Mouse (Mus musculus): Measurements from ENCODE around the gene Edn1. TPM values are rescaled to one million over a fixed set of nuclear protein-coding genes. Genes with fewer than 3 reads are reported as not detected.

The Edn1 gene
- polyA plus RNA-seq, 1 experiment from 2014 or later: 10.6 TPM

- Histone ChIP-seq H3K36me3 (ENCODE audit: insufficient read depth, low read length) (no peaks in the 10 kb centered on the region), H3K4me1 (ENCODE audit: insufficient read depth, low read depth, low read length) (no peaks in the 10 kb centered on the region), H3K4me3 (ENCODE audit: low read depth, low read length) (no peak overlapping the region), H3K9ac (replicated peaks; ENCODE audit: low read depth) (no peak overlapping the region), H3K9me3 (ENCODE audit: low read length) (no peaks in the 10 kb centered on the region), H3K4me2 (replicated peaks; ENCODE audit: low read depth, low read length) (no peak overlapping the region), H3K27ac (ENCODE audit: low read length) (no peak overlapping the region), H3K27me3 (replicated peaks; ENCODE audit: insufficient read depth, low read length) (no peaks in the 10 kb centered on the region)
- no peak for TF ChIP-seq EP300 (IDR thresholded peaks at IDR 0.05)
- TF ChIP-seq CTCF (IDR thresholded peaks at IDR 0.05): no peak
- ATAC-seq (no peak), DNase-seq (ENCODE audit: low spot score) (no peak)
- WGBS: 73% methylated on average over 9 of the region's 9 CpGs
These were observed 24.4 kb upstream of the Edn1 start for GRCm38 (mm10) chr13:42276774-42277454.

DNA sequence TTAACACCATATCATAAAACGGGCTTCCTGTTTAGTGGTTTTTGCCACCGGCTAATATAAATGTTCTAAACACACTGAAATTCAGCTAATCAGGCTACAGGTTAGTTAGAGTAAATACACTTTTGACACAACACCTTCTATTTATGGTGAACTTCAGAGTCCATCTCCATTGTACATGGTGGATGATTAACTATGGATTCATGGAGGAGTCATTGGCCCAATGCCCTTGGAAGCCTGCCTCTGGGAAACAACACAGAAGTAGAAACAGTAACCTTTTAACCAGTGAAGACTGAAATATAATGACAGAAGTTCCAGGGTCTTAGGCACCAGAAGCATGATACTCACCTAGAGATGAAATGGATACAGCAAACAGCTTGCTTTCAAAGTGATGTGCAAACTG lies 23.5 kb upstream of the Edn1 start:
- H3K4me3 ChIP-seq (ENCODE audit: low read depth, low read length): no peak overlapping the region
- H3K4me2 ChIP-seq (replicated peaks; ENCODE audit: low read depth, low read length): no peak overlapping the region
- no peak overlapping the region for H3K27ac ChIP-seq (ENCODE audit: low read length)
- DNase-seq (ENCODE audit: low spot score) (no peak), ATAC-seq (no peak)
- 82% methylated on average over 2 of the region's 2 CpGs for whole genome bisulfite sequencing
- H3K4me1 ChIP-seq (ENCODE audit: insufficient read depth, low read depth, low read length): no peaks in the 10 kb centered on the region
- TF ChIP-seq EP300 (IDR thresholded peaks at IDR 0.05): no peak
- no peak for TF ChIP-seq CTCF (IDR thresholded peaks at IDR 0.05)
- H3K9me3 ChIP-seq (ENCODE audit: low read length): no peaks in the 10 kb centered on the region
- H3K36me3 ChIP-seq (ENCODE audit: insufficient read depth, low read length): no peaks in the 10 kb centered on the region
- no peaks in the 10 kb centered on the region for H3K27me3 ChIP-seq (replicated peaks; ENCODE audit: insufficient read depth, low read length)
- no peak overlapping the region for H3K9ac ChIP-seq (replicated peaks; ENCODE audit: low read depth)

GRCm38 (mm10) chr13:42285896-42286295 lies 15.4 kb upstream of the Edn1 start:
- H3K4me1 ChIP-seq (ENCODE audit: insufficient read depth, low read depth, low read length): no peaks in the 10 kb centered on the region
- no peak overlapping the region for H3K9ac ChIP-seq (replicated peaks; ENCODE audit: low read depth)
- no peak overlapping the region for H3K4me2 ChIP-seq (replicated peaks; ENCODE audit: low read depth, low read length)
- no peaks in the 10 kb centered on the region for H3K36me3 ChIP-seq (ENCODE audit: insufficient read depth, low read length)
- ATAC-seq: no peak
- H3K27me3 ChIP-seq (replicated peaks; ENCODE audit: insufficient read depth, low read length): no peaks in the 10 kb centered on the region
- no peak for DNase-seq (ENCODE audit: low spot score)
- 65% methylated on average over 3 of the region's 3 CpGs for WGBS
- H3K9me3 ChIP-seq (ENCODE audit: low read length): no peaks in the 10 kb centered on the region
- TF ChIP-seq EP300 (IDR thresholded peaks at IDR 0.05) (no peak), CTCF (IDR thresholded peaks at IDR 0.05) (no peak)
- no peak overlapping the region for H3K27ac ChIP-seq (ENCODE audit: low read length)
- no peak overlapping the region for H3K4me3 ChIP-seq (ENCODE audit: low read depth, low read length)

GRCm38 (mm10) chr13:42286768-42287167 lies 14.5 kb upstream of the Edn1 start:
- Histone ChIP-seq H3K4me3 (ENCODE audit: low read depth, low read length) (no peak overlapping the region), H3K27ac (ENCODE audit: low read length) (no peak overlapping the region), H3K9ac (replicated peaks; ENCODE audit: low read depth) (no peak overlapping the region), H3K4me2 (replicated peaks; ENCODE audit: low read depth, low read length) (no peak overlapping the region), H3K27me3 (replicated peaks; ENCODE audit: insufficient read depth, low read length) (no peaks in the 10 kb centered on the region), H3K4me1 (ENCODE audit: insufficient read depth, low read depth, low read length) (no peaks in the 10 kb centered on the region), H3K36me3 (ENCODE audit: insufficient read depth, low read length) (no peaks in the 10 kb centered on the region), H3K9me3 (ENCODE audit: low read length) (no peaks in the 10 kb centered on the region)
- WGBS: 74% methylated on average over 4 of the region's 4 CpGs
- no peak for TF ChIP-seq CTCF (IDR thresholded peaks at IDR 0.05)
- no peak for TF ChIP-seq EP300 (IDR thresholded peaks at IDR 0.05)
- DNase-seq (ENCODE audit: low spot score) (no peak), ATAC-seq (no peak)

GRCm38 (mm10) chr13:42292593-42292992 lies 8.7 kb upstream of the Edn1 start:
- no peak for DNase-seq (ENCODE audit: low spot score)
- Histone ChIP-seq H3K4me1 (ENCODE audit: insufficient read depth, low read depth, low read length) (no peaks in the 10 kb centered on the region), H3K27ac (ENCODE audit: low read length) (no peak overlapping the region), H3K27me3 (replicated peaks; ENCODE audit: insufficient read depth, low read length) (no peaks in the 10 kb centered on the region), H3K9me3 (ENCODE audit: low read length) (no peaks in the 10 kb centered on the region), H3K9ac (replicated peaks; ENCODE audit: low read depth) (no peak overlapping the region), H3K36me3 (ENCODE audit: insufficient read depth, low read length) (no peaks in the 10 kb centered on the region), H3K4me2 (replicated peaks; ENCODE audit: low read depth, low read length) (no peak overlapping the region), H3K4me3 (ENCODE audit: low read depth, low read length) (no peak overlapping the region)
- no peak for TF ChIP-seq EP300 (IDR thresholded peaks at IDR 0.05)
- no peak for TF ChIP-seq CTCF (IDR thresholded peaks at IDR 0.05)
- 74% methylated on average over 5 of the region's 5 CpGs for WGBS
- ATAC-seq: no peak

DNA sequence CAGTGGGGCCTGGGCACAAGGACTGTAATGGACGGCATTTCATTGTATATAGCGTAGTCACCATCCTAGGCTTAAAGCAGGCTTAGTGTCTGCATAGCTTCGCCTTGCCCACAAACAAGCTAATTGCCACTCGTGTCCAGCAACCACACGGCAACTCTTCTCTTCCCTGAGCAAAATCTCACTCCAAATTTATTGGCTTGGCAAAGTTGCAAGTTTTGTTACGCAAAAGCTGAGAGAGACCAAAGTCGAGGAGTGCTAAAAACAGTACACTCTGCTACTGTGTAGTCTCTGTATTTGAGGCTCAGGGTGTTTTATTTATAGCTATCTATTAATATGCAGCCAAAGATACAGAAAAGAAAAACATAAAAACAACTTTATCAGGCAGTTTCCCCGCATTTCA lies 3.0 kb upstream of the Edn1 start:
- DNase-seq (ENCODE audit: low spot score) (peak; percentile 53), ATAC-seq (no peak)
- no peaks in the 10 kb centered on the region for H3K36me3 ChIP-seq (ENCODE audit: insufficient read depth, low read length)
- WGBS: 41% methylated on average over 8 of the region's 8 CpGs
- TF ChIP-seq EP300 (IDR thresholded peaks at IDR 0.05): peak; percentile 49; the same call in 1 of the 2 replicates
- no peak for TF ChIP-seq CTCF (IDR thresholded peaks at IDR 0.05)
- H3K4me1 ChIP-seq (ENCODE audit: insufficient read depth, low read depth, low read length): peaks cover 6% of the 10 kb centered on the region; the same call in 1 of the 2 replicates
- H3K27ac ChIP-seq (ENCODE audit: low read length): peak overlapping the region; percentile 32; the same call in 1 of the 2 replicates
- H3K9me3 ChIP-seq (ENCODE audit: low read length): no peaks in the 10 kb centered on the region
- H3K4me3 ChIP-seq (ENCODE audit: low read depth, low read length): no peak overlapping the region
- no peak overlapping the region for H3K9ac ChIP-seq (replicated peaks; ENCODE audit: low read depth)
- no peak overlapping the region for H3K4me2 ChIP-seq (replicated peaks; ENCODE audit: low read depth, low read length)
- H3K27me3 ChIP-seq (replicated peaks; ENCODE audit: insufficient read depth, low read length): no peaks in the 10 kb centered on the region
